Mouse (Mus musculus): ENCODE results near the gene Cttnbp2. TPM values are rescaled to one million over a fixed set of nuclear protein-coding genes. Genes with fewer than 3 reads are reported as not detected.
A peak's percentile ranks its signal among the peaks of the same experiment; 100 is the strongest.
"Not testable (repeated sequence)": the region's sequence is repeated elsewhere in the genome, so short reads cannot be mapped to it uniquely, and the experiment has no call there.

Cttnbp2 gene
- polyA plus RNA-seq, 1 experiment from 2014 or later, result 122 TPM

DNA sequence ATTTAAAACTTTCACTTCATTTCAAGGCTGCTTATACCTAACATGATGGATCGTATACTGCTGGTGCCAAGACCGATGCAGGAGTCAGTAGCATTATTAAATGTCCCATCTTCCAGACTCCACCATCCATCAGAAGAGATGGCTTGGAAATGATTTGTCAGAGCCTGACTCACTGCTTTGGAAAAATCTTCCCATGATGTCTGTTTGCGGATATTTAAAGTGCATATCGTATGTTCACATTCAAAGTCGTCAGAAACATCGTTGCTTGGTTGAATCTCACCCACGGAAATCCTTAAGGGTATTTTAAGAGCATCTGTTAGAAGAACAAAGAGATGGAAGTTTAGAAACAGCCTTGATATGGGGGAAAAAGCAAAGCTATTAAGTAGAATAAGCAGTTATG, 106.2 kb downstream of the Cttnbp2 start:
- Histone ChIP-seq H3K36me3 (peaks cover 55% of the 10 kb centered on the region), H3K4me3 (no peak overlapping the region), H3K4me1 (no peaks in the 10 kb centered on the region), H3K4me2 (replicated peaks) (no peak overlapping the region), H3K9me3 (no peaks in the 10 kb centered on the region), H3K27ac (replicated peaks) (no peak overlapping the region), H3K9ac (replicated peaks) (no peak overlapping the region), H3K27me3 (no peaks in the 10 kb centered on the region)
- WGBS, result 93% methylated on average over 7 of the region's 7 CpGs
- ATAC-seq (replicated peaks), result no peak

DNA sequence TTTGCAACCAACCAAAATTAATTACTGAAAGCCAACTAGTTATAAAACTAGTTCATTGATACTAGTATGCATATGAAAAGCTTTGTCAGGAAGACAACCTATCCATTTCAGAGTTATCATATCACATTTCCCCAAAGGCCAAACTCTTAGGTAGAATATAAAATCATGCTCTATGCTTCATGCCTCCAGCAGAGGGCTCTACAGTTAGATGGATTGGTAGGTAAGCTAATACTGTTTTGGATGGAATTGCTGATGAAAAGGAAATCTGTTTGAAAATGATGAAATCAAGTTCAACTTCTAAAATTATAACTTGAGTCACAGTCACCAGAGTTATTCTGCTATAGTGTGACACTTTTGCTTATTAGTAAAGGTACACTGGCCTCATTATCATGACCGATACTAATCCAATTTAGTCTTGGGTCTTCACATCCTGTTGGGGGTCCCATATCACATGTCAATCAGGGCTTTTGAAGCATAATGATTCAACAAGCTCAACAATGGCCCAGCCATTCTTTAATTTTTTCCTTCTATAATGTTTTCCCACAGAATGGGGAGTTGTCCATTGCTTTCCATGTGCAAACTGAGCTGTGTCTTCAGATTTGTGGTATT, 113.5 kb downstream of the Cttnbp2 start:
- H3K4me2 ChIP-seq (replicated peaks), result no peak overlapping the region
- no peak overlapping the region for H3K27ac ChIP-seq (replicated peaks)
- WGBS, result 76% methylated on average over 1 of the region's 1 CpGs
- peaks cover 63% of the 10 kb centered on the region for H3K36me3 ChIP-seq
- peak; percentile 61; the same call in 1 of the 2 replicates for ATAC-seq (replicated peaks)
- H3K4me1 ChIP-seq, result no peaks in the 10 kb centered on the region
- no peaks in the 10 kb centered on the region for H3K9me3 ChIP-seq
- H3K4me3 ChIP-seq, result no peak overlapping the region
- H3K9ac ChIP-seq (replicated peaks), result no peak overlapping the region
- no peaks in the 10 kb centered on the region for H3K27me3 ChIP-seq

DNA sequence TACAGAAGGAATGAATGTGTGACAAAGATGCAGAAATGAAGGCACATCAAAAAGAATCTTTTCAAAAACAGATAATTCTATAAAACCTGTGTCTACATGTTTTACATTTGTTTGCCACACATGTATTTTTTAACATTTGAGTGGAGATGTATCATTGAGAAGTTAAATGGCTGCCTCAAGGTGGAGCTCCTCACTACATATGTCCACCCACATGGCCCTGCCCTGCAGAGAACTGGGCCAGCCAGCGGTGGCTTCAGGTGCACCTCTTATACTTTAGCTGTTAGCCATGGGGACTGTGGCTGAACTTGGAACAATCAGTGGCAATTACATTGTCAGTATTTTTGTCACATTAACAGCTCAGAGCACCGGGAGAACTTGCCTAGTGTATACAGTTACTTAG, 133.3 kb downstream of the Cttnbp2 start:
- no peak for ATAC-seq (replicated peaks)
- H3K4me1 ChIP-seq, result no peaks in the 10 kb centered on the region
- H3K9ac ChIP-seq (replicated peaks), result no peak overlapping the region
- H3K27ac ChIP-seq (replicated peaks), result no peak overlapping the region
- H3K36me3 ChIP-seq, result peaks cover 63% of the 10 kb centered on the region
- H3K4me2 ChIP-seq (replicated peaks), result no peak overlapping the region
- WGBS, result 70% methylated on average over 2 of the region's 2 CpGs
- H3K27me3 ChIP-seq, result no peaks in the 10 kb centered on the region
- H3K9me3 ChIP-seq, result no peaks in the 10 kb centered on the region
- H3K4me3 ChIP-seq, result no peak overlapping the region

- H3K36me3 ChIP-seq, result peaks cover 64% of the 10 kb centered on the region
- no peak for ATAC-seq (replicated peaks)
Measured at GRCm38 (mm10) chr6:18380300-18381202, 134.1 kb downstream of the Cttnbp2 start.

DNA sequence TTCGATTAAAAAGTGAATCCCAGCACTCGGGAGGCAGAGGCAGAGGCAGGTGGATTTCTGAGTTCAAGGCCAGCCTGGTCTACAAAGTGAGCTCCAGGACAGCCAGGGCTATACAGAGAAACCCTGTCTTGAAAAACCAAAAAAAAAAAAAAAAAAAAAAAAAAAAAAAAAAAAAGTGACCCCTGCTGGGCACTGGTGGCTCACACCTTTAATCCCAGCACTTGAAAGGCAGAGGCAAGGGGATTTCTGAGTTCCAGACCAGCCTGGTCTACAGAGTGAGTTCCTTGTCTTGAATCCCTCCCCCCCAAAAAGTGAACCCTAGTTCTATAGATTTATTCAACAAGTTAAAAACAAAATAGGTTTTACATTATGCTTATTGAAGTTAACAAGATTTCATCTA, 136.9 kb downstream of the Cttnbp2 start:
- not testable (repeated sequence) for H3K4me3 ChIP-seq; H3K27ac ChIP-seq (replicated peaks); H3K27me3 ChIP-seq; H3K9me3 ChIP-seq; H3K9ac ChIP-seq (replicated peaks); H3K4me1 ChIP-seq; ATAC-seq (replicated peaks); H3K4me2 ChIP-seq (replicated peaks)
- WGBS, result 91% methylated on average over 2 of the region's 2 CpGs
- peaks cover 55% of the 10 kb centered on the region for H3K36me3 ChIP-seq

More at GRCm38 (mm10) chr6:18380300-18381202, 134.1 kb downstream of the Cttnbp2 start:
- H3K4me2 ChIP-seq (replicated peaks), result no peak overlapping the region
- H3K4me3 ChIP-seq, result no peak overlapping the region
- no peak overlapping the region for H3K9ac ChIP-seq (replicated peaks)
- H3K27ac ChIP-seq (replicated peaks), result 0 out of 2 replicates have a peak overlapping the region, but pooled peaks have one; percentile 11
- H3K4me1 ChIP-seq, result no peaks in the 10 kb centered on the region
- WGBS, result 76% methylated on average over 13 of the region's 13 CpGs
- H3K27me3 ChIP-seq, result no peaks in the 10 kb centered on the region
- no peaks in the 10 kb centered on the region for H3K9me3 ChIP-seq

GRCm38 (mm10) chr6:18374744-18375143, 139.9 kb downstream of the Cttnbp2 start:
- H3K27me3 ChIP-seq, result no peaks in the 10 kb centered on the region
- H3K36me3 ChIP-seq, result peaks cover 36% of the 10 kb centered on the region
- WGBS, result 82% methylated on average over 4 of the region's 4 CpGs
- H3K9me3 ChIP-seq, result no peaks in the 10 kb centered on the region
- H3K27ac ChIP-seq (replicated peaks), result no peak overlapping the region
- no peak for ATAC-seq (replicated peaks)
- no peak overlapping the region for H3K9ac ChIP-seq (replicated peaks)
- H3K4me3 ChIP-seq, result no peak overlapping the region
- no peaks in the 10 kb centered on the region for H3K4me1 ChIP-seq
- H3K4me2 ChIP-seq (replicated peaks), result no peak overlapping the region

- Histone ChIP-seq H3K27ac (replicated peaks) (0 out of 2 replicates have a peak overlapping the region, but pooled peaks have one; percentile 1), H3K9ac (replicated peaks) (no peak overlapping the region), H3K9me3 (no peaks in the 10 kb centered on the region), H3K4me1 (no peaks in the 10 kb centered on the region), H3K4me3 (no peak overlapping the region), H3K36me3 (peaks cover 33% of the 10 kb centered on the region), H3K4me2 (replicated peaks) (no peak overlapping the region), H3K27me3 (no peaks in the 10 kb centered on the region)
- ATAC-seq (replicated peaks), result no peak
- 90% methylated on average over 1 of the region's 1 CpGs for WGBS
Measured at GRCm38 (mm10) chr6:18373652-18374051, 141.0 kb downstream of the Cttnbp2 start.

DNA sequence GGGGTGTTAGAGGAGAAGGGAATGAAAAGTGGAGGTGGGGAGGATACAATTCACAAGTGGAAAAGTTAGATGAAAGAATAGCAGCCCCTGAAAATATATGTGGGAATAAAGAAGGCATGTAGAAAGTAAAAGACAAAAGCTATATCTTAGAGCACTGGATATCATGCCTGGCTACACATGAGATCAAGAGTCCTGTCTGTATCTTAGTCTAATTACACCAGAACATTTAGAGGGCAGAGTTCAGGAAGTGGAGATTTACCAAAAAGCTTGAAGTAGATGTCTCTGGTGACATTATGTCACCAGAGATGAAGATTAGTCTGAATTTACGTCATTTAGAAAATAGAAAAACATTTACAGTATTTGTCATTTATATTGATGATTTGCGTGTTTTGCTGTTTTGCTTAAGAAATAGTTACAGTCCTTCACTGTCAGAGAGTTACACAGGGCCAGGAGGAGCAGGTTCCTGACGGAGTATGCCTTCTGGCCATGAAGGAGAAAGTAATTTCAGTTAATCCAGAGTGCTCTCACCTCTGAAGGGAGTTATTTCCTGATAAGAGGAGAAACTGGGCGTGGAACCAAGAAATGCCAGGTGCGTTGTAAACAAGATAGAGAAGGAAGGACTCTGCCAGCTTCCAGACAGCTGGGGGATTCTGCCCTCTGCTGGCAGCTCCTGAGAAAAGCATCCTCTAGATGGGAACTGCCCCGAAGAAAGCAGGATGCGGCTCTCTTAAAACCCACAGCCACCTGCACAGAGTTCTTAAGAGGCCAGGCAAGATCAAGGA, 142.0 kb downstream of the Cttnbp2 start:
- Histone ChIP-seq H3K9me3 (no peaks in the 10 kb centered on the region), H3K36me3 (peaks cover 36% of the 10 kb centered on the region), H3K27ac (replicated peaks) (no peak overlapping the region), H3K4me3 (no peak overlapping the region), H3K9ac (replicated peaks) (no peak overlapping the region), H3K4me2 (replicated peaks) (no peak overlapping the region), H3K4me1 (no peaks in the 10 kb centered on the region), H3K27me3 (no peaks in the 10 kb centered on the region)
- peak; percentile 59; the same call in 1 of the 2 replicates for ATAC-seq (replicated peaks)
- 31% methylated on average over 7 of the region's 7 CpGs for WGBS

GRCm38 (mm10) chr6:18369723-18370122, 144.9 kb downstream of the Cttnbp2 start:
- H3K4me1 ChIP-seq, result no peaks in the 10 kb centered on the region
- no peak overlapping the region for H3K4me3 ChIP-seq
- peaks cover 32% of the 10 kb centered on the region for H3K36me3 ChIP-seq
- no peak overlapping the region for H3K9ac ChIP-seq (replicated peaks)
- H3K4me2 ChIP-seq (replicated peaks), result no peak overlapping the region
- no peak overlapping the region for H3K27ac ChIP-seq (replicated peaks)
- no peak for ATAC-seq (replicated peaks)
- H3K9me3 ChIP-seq, result no peaks in the 10 kb centered on the region
- H3K27me3 ChIP-seq, result no peaks in the 10 kb centered on the region
- WGBS, result 91% methylated on average over 4 of the region's 4 CpGs

- 43% methylated on average over 3 of the region's 3 CpGs for WGBS
- H3K4me2 ChIP-seq (replicated peaks), result no peak overlapping the region
- H3K9me3 ChIP-seq, result no peaks in the 10 kb centered on the region
- H3K36me3 ChIP-seq, result peaks cover 31% of the 10 kb centered on the region
- no peaks in the 10 kb centered on the region for H3K27me3 ChIP-seq
- no peak overlapping the region for H3K4me3 ChIP-seq
- H3K9ac ChIP-seq (replicated peaks), result no peak overlapping the region
- ATAC-seq (replicated peaks), result no peak
- H3K4me1 ChIP-seq, result no peaks in the 10 kb centered on the region
- no peak overlapping the region for H3K27ac ChIP-seq (replicated peaks)
Measured at GRCm38 (mm10) chr6:18369054-18369453, 145.6 kb downstream of the Cttnbp2 start.

DNA sequence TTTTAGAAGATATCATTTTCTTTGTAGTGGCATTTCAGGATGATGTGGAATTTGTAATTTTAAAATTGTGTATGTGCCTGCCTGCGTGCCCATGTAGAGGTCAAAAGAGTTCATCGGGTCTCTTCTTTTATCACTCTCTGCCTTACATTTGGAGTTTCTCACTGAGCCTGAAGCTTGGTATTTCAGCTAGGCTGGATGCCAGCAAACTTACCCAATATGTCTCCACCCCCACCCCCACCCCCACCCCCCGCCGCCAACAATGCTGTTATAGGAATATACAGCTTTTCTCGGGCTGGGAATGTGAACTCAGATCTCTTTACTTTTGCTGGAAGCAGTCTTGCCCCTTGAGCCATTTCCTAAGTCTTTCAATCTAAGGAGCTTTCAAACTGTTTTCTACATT, 152.4 kb downstream of the Cttnbp2 start:
- Histone ChIP-seq H3K4me2 (replicated peaks) (no peak overlapping the region), H3K27ac (replicated peaks) (no peak overlapping the region), H3K36me3 (peaks cover 8% of the 10 kb centered on the region), H3K9ac (replicated peaks) (no peak overlapping the region), H3K4me3 (no peak overlapping the region), H3K9me3 (no peaks in the 10 kb centered on the region), H3K27me3 (no peaks in the 10 kb centered on the region), H3K4me1 (no peaks in the 10 kb centered on the region)
- ATAC-seq (replicated peaks), result no peak
- WGBS, result 81% methylated on average over 5 of the region's 5 CpGs

- Histone ChIP-seq H3K4me2 (replicated peaks) (no peak overlapping the region), H3K9ac (replicated peaks) (no peak overlapping the region), H3K27me3 (no peaks in the 10 kb centered on the region), H3K27ac (replicated peaks) (no peak overlapping the region), H3K4me1 (no peaks in the 10 kb centered on the region), H3K36me3 (peaks cover 3% of the 10 kb centered on the region), H3K4me3 (no peak overlapping the region), H3K9me3 (no peaks in the 10 kb centered on the region)
- ATAC-seq (replicated peaks), result no peak
Measured at GRCm38 (mm10) chr6:18360955-18361354, 153.7 kb downstream of the Cttnbp2 start.
